Mouse (Mus musculus): ENCODE measurements around the gene Susd2. TPM values are rescaled to one million over a fixed set of nuclear protein-coding genes. Genes with fewer than 3 reads are reported as not detected.

Susd2 gene
- total and polyA plus RNA-seq, 2 experiments from 2014 or later: 2.2 to 2.6 TPM

GRCm38 (mm10) chr10:75627490-75627889, 16.3 kb downstream of the Susd2 start:
- no peak overlapping the region for H3K4me2 ChIP-seq (ENCODE audit: low read depth)
- H3K36me3 ChIP-seq (ENCODE audit: insufficient read depth): no peaks in the 10 kb centered on the region
- no peak overlapping the region for H3K27ac ChIP-seq (ENCODE audit: low read depth, low read length)
- DNase-seq (no peak), ATAC-seq (no peak)
- no peak for TF ChIP-seq CTCF (IDR thresholded peaks at IDR 0.05; ENCODE audit: low read depth)
- no peaks in the 10 kb centered on the region for H3K27me3 ChIP-seq (ENCODE audit: insufficient read depth, low read length)
- H3K4me1 ChIP-seq (ENCODE audit: insufficient read depth): no peaks in the 10 kb centered on the region
- H3K9ac ChIP-seq: no peak overlapping the region
- 37% methylated on average over 3 of the region's 3 CpGs for WGBS
- H3K4me3 ChIP-seq (ENCODE audit: low read depth, low read length): no peak overlapping the region
- no peaks in the 10 kb centered on the region for H3K9me3 ChIP-seq (ENCODE audit: low read length)

- WGBS: 65% methylated on average over 3 of the region's 3 CpGs
- no peaks in the 10 kb centered on the region for H3K9me3 ChIP-seq (ENCODE audit: low read length)
- no peak overlapping the region for H3K4me2 ChIP-seq (ENCODE audit: low read depth)
- H3K4me3 ChIP-seq (ENCODE audit: low read depth, low read length): no peak overlapping the region
- H3K27me3 ChIP-seq (ENCODE audit: insufficient read depth, low read length): no peaks in the 10 kb centered on the region
- H3K36me3 ChIP-seq (ENCODE audit: insufficient read depth): no peaks in the 10 kb centered on the region
- no peak overlapping the region for H3K27ac ChIP-seq (ENCODE audit: low read depth, low read length)
- ATAC-seq: no peak
- no peak for TF ChIP-seq CTCF (IDR thresholded peaks at IDR 0.05; ENCODE audit: low read depth)
- no peak for DNase-seq
- H3K4me1 ChIP-seq (ENCODE audit: insufficient read depth): no peaks in the 10 kb centered on the region
- H3K9ac ChIP-seq: no peak overlapping the region
Observed at GRCm38 (mm10) chr10:75626991-75627390, 16.8 kb downstream of the Susd2 start.

GRCm38 (mm10) chr10:75625920-75626319, 17.9 kb downstream of the Susd2 start:
- H3K4me2 ChIP-seq (ENCODE audit: low read depth): no peak overlapping the region
- no peak overlapping the region for H3K4me3 ChIP-seq (ENCODE audit: low read depth, low read length)
- ATAC-seq (no peak), DNase-seq (no peak)
- H3K27ac ChIP-seq (ENCODE audit: low read depth, low read length): no peak overlapping the region
- no peaks in the 10 kb centered on the region for H3K36me3 ChIP-seq (ENCODE audit: insufficient read depth)
- no peak overlapping the region for H3K9ac ChIP-seq
- TF ChIP-seq CTCF (IDR thresholded peaks at IDR 0.05; ENCODE audit: low read depth): no peak
- 50% methylated on average over 6 of the region's 6 CpGs for WGBS
- H3K4me1 ChIP-seq (ENCODE audit: insufficient read depth): no peaks in the 10 kb centered on the region
- no peaks in the 10 kb centered on the region for H3K27me3 ChIP-seq (ENCODE audit: insufficient read depth, low read length)
- H3K9me3 ChIP-seq (ENCODE audit: low read length): no peaks in the 10 kb centered on the region

GRCm38 (mm10) chr10:75620818-75621217, 23.0 kb downstream of the Susd2 start:
- no peak for TF ChIP-seq CTCF (IDR thresholded peaks at IDR 0.05; ENCODE audit: low read depth)
- H3K4me3 ChIP-seq (ENCODE audit: low read depth, low read length): no peak overlapping the region
- no peak overlapping the region for H3K9ac ChIP-seq
- H3K27me3 ChIP-seq (ENCODE audit: insufficient read depth, low read length): no peaks in the 10 kb centered on the region
- WGBS: 46% methylated on average over 3 of the region's 3 CpGs
- H3K36me3 ChIP-seq (ENCODE audit: insufficient read depth): no peaks in the 10 kb centered on the region
- ATAC-seq (no peak), DNase-seq (no peak)
- no peaks in the 10 kb centered on the region for H3K4me1 ChIP-seq (ENCODE audit: insufficient read depth)
- H3K27ac ChIP-seq (ENCODE audit: low read depth, low read length): no peak overlapping the region
- H3K4me2 ChIP-seq (ENCODE audit: low read depth): no peak overlapping the region
- no peaks in the 10 kb centered on the region for H3K9me3 ChIP-seq (ENCODE audit: low read length)

- no peak for DNase-seq
- no peak overlapping the region for H3K27ac ChIP-seq (ENCODE audit: low read depth, low read length)
- no peak overlapping the region for H3K4me2 ChIP-seq (ENCODE audit: low read depth)
- 95% methylated on average over 4 of the region's 4 CpGs for WGBS
- no peak for ATAC-seq
- no peak overlapping the region for H3K4me3 ChIP-seq (ENCODE audit: low read depth, low read length)
- no peaks in the 10 kb centered on the region for H3K27me3 ChIP-seq (ENCODE audit: insufficient read depth, low read length)
- H3K4me1 ChIP-seq (ENCODE audit: insufficient read depth): no peaks in the 10 kb centered on the region
- H3K9ac ChIP-seq: no peak overlapping the region
- no peak for TF ChIP-seq CTCF (IDR thresholded peaks at IDR 0.05; ENCODE audit: low read depth)
- no peaks in the 10 kb centered on the region for H3K9me3 ChIP-seq (ENCODE audit: low read length)
- H3K36me3 ChIP-seq (ENCODE audit: insufficient read depth): no peaks in the 10 kb centered on the region
Observed at GRCm38 (mm10) chr10:75616044-75616443, 27.8 kb downstream of the Susd2 start.

- no peak for DNase-seq
- no peaks in the 10 kb centered on the region for H3K36me3 ChIP-seq (ENCODE audit: insufficient read depth)
- H3K9ac ChIP-seq: no peak overlapping the region
- no peaks in the 10 kb centered on the region for H3K4me1 ChIP-seq (ENCODE audit: insufficient read depth)
- H3K27me3 ChIP-seq (ENCODE audit: insufficient read depth, low read length): no peaks in the 10 kb centered on the region
- no peak overlapping the region for H3K27ac ChIP-seq (ENCODE audit: low read depth, low read length)
- ATAC-seq: no peak
- no peak overlapping the region for H3K4me3 ChIP-seq (ENCODE audit: low read depth, low read length)
- TF ChIP-seq CTCF (IDR thresholded peaks at IDR 0.05; ENCODE audit: low read depth): no peak
- H3K9me3 ChIP-seq (ENCODE audit: low read length): no peaks in the 10 kb centered on the region
- 66% methylated on average over 7 of the region's 7 CpGs for WGBS
- no peak overlapping the region for H3K4me2 ChIP-seq (ENCODE audit: low read depth)
Observed at GRCm38 (mm10) chr10:75610486-75610885, 33.3 kb downstream of the Susd2 start.

GRCm38 (mm10) chr10:75608975-75609374, 34.8 kb downstream of the Susd2 start:
- Histone ChIP-seq H3K4me1 (ENCODE audit: insufficient read depth) (no peaks in the 10 kb centered on the region), H3K27me3 (ENCODE audit: insufficient read depth, low read length) (no peaks in the 10 kb centered on the region), H3K4me3 (ENCODE audit: low read depth, low read length) (no peak overlapping the region), H3K27ac (ENCODE audit: low read depth, low read length) (no peak overlapping the region), H3K36me3 (ENCODE audit: insufficient read depth) (no peaks in the 10 kb centered on the region), H3K9me3 (ENCODE audit: low read length) (no peaks in the 10 kb centered on the region), H3K4me2 (ENCODE audit: low read depth) (no peak overlapping the region), H3K9ac (no peak overlapping the region)
- WGBS: 95% methylated on average over 11 of the region's 11 CpGs
- TF ChIP-seq CTCF (IDR thresholded peaks at IDR 0.05; ENCODE audit: low read depth): no peak
- no peak for DNase-seq
- no peak for ATAC-seq

- Histone ChIP-seq H3K9me3 (ENCODE audit: low read length) (no peaks in the 10 kb centered on the region), H3K4me3 (ENCODE audit: low read depth, low read length) (no peak overlapping the region), H3K4me1 (ENCODE audit: insufficient read depth) (no peaks in the 10 kb centered on the region), H3K4me2 (ENCODE audit: low read depth) (no peak overlapping the region), H3K36me3 (ENCODE audit: insufficient read depth) (no peaks in the 10 kb centered on the region), H3K9ac (no peak overlapping the region), H3K27ac (ENCODE audit: low read depth, low read length) (no peak overlapping the region), H3K27me3 (ENCODE audit: insufficient read depth, low read length) (no peaks in the 10 kb centered on the region)
- DNase-seq (no peak), ATAC-seq (no peak)
- WGBS: 95% methylated on average over 4 of the region's 4 CpGs
- no peak for TF ChIP-seq CTCF (IDR thresholded peaks at IDR 0.05; ENCODE audit: low read depth)
Observed at GRCm38 (mm10) chr10:75607253-75607652, 36.6 kb downstream of the Susd2 start.

All from forebrain, postnatal 0 days (tissue).